Mouse (Mus musculus) liver, embryonic 11.5 days (tissue): ENCODE data around the gene Cd59b. TPM values are rescaled to one million over a fixed set of nuclear protein-coding genes. Genes with fewer than 3 reads are reported as not detected.

Experiments
- polyA plus RNA-seq: library from polyadenylated mRNA; unstranded; fragments of >200 nt; fragmentation: Nextera tagmentation; extraction: Ambion mirVana; gene quantifications from 2 replicates; pipeline ENCODE4 v1.2.1, GENCODE M21; 2014

Cd59b gene
- polyA plus RNA-seq, 1 experiment from 2014 or later = 10.6 TPM

Other genes with a start within 250 kb of the Cd59b start
- gene Lmo2, start 111.9 kb upstream of the Cd59b start, polyA plus RNA-seq = 185 and 191 TPM in 2 replicates
- gene Fbxo3, start 42.1 kb upstream of the Cd59b start, polyA plus RNA-seq = 75.0 and 85.9 TPM in 2 replicates
- 3.2 and 3.5 TPM in 2 replicates for gene 4931422A03Rik, start 41.5 kb upstream of the Cd59b start, polyA plus RNA-seq
- 0.10 TPM in 1 of 2 replicates, not detected in the other for gene Gm10912, start 4.0 kb upstream of the Cd59b start, polyA plus RNA-seq
- not detected in 2 replicates for gene Gm10799, start 1.3 kb upstream of the Cd59b start, polyA plus RNA-seq
- 73.4 and 77.6 TPM in 2 replicates for gene Cd59a, start 26.0 kb downstream of the Cd59b start, polyA plus RNA-seq
- 0.23 TPM in 1 of 2 replicates, not detected in the other for gene A930018P22Rik, start 52.9 kb downstream of the Cd59b start, polyA plus RNA-seq